Mouse (Mus musculus) liver, adult 2 months (tissue): ENCODE results near the gene Fam241b. TPM values are rescaled to one million over a fixed set of nuclear protein-coding genes. Genes with fewer than 3 reads are reported as not detected.

ENCODE experiments used
- DNase-seq: peaks from one replicate; pipeline ENCODE4 v3.0.0-alpha.2; 2011; ENCODE audit warnings: low read depth, low spot score; ENCODE audit errors: extremely low read depth
- H3K27ac ChIP-seq: fragments of 200-500 bp; replicated peaks from 2 replicates; pipeline ENCODE4 v1.5.1; 2012; ENCODE audit warnings: low read depth, mild to moderate bottlenecking, control low read depth, inconsistent platforms, low read length; ENCODE audit not compliant: insufficient read depth
- H3K27me3 ChIP-seq: fragments of 200-500 bp; 2 replicates; pipeline ENCODE4 v1.6.1; 2012; ENCODE audit warnings: mild to moderate bottlenecking, moderate library complexity, low read length, inconsistent platforms; ENCODE audit not compliant: control insufficient read depth, insufficient read depth
- H3K36me3 ChIP-seq: fragments of 200-500 bp; 2 replicates; pipeline ENCODE4 v1.6.1; 2012; ENCODE audit warnings: low read length, inconsistent platforms; ENCODE audit not compliant: control insufficient read depth, insufficient read depth
- H3K4me1 ChIP-seq: fragments of 200-500 bp; 2 replicates; pipeline ENCODE4 v1.6.1; 2011; ENCODE audit warnings: low read length; ENCODE audit not compliant: control insufficient read depth, insufficient read depth
- H3K4me3 ChIP-seq: fragments of 200-500 bp; 2 replicates; pipeline ENCODE4 v1.5.1; 2011; ENCODE audit warnings: low read depth, mild to moderate bottlenecking, control low read depth, low read length, moderate library complexity; ENCODE audit not compliant: insufficient read depth
- H3K79me2 ChIP-seq: fragments of 200-500 bp; 2 replicates; pipeline ENCODE4 v1.6.1; 2012; ENCODE audit warnings: inconsistent platforms, mild to moderate bottlenecking, low read length, moderate library complexity; ENCODE audit not compliant: control insufficient read depth, insufficient read depth
- H3K9ac ChIP-seq: fragments of 200-500 bp; 2 replicates; pipeline ENCODE4 v1.6.1; 2012; ENCODE audit warnings: low read depth, mild to moderate bottlenecking, control low read depth, inconsistent platforms, low read length
- CTCF ChIP-seq: fragments of 200-500 bp; IDR thresholded peaks from 2 replicates; pipeline ENCODE4 v1.5.1; 2011; ENCODE audit warnings: low read depth, low read length, control low read depth
- POLR2A ChIP-seq: fragments of 200-500 bp; IDR thresholded peaks from 2 replicates; pipeline ENCODE4 v1.6.1; 2011; ENCODE audit warnings: low read length, control low read depth; ENCODE audit not compliant: insufficient read depth; ENCODE audit errors: extremely low read depth
- WGBS: fragments of 180-500 bp; shearing (Covaris S2); methylation state at CpG from one replicate; pipeline ENCODE4 v1.1.7; 2018; 5-methylcytosine and 5-hydroxymethylcytosine counted together
- polyA plus RNA-seq: library from polyadenylated mRNA; depleted of rRNA; stranded (reverse); fragments of >200 nt; gene quantifications from 2 replicates; pipeline ENCODE4 v1.2.3, GENCODE M21; 2012
- total RNA-seq: library from RNA; depleted of rRNA; stranded (reverse); fragments of >200 nt; gene quantifications from 2 replicates; pipeline ENCODE4 v1.2.3, GENCODE M21; 2014

Fam241b gene
- total and polyA plus RNA-seq, 2 experiments: 3.6 to 3.9 TPM

DNA sequence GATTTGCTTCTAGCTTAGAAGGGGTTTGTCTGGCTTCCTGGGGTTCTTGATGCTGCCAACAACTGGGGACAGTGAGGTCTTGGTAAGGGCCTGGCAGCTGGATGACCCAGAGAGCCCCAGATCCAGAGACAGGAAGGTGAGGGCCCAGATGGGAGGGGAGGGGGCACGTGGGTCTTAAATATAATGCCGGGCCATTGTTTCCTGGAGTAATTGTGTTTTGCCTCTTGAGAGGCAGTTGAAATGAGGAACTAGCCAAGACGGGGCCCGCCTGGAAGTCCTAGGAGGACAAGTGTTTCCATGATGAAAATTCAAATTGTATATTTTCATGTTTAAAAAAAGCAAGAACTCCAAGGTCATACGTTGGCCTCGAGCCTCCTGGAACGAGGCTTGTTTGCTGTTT, 49.8 kb downstream of the Fam241b start:
- 70% methylated on average over 7 of the region's 7 CpGs for WGBS
- DNase-seq: no peak
- Histone ChIP-seq H3K4me1 (no peaks in the 10 kb centered on the region), H3K4me3 (no peak overlapping the region), H3K79me2 (no peaks in the 10 kb centered on the region), H3K9ac (no peak overlapping the region), H3K27ac (no peak overlapping the region), H3K27me3 (no peaks in the 10 kb centered on the region), H3K36me3 (no peaks in the 10 kb centered on the region)
- TF ChIP-seq POLR2A: no peak
- no peak for TF ChIP-seq CTCF

DNA sequence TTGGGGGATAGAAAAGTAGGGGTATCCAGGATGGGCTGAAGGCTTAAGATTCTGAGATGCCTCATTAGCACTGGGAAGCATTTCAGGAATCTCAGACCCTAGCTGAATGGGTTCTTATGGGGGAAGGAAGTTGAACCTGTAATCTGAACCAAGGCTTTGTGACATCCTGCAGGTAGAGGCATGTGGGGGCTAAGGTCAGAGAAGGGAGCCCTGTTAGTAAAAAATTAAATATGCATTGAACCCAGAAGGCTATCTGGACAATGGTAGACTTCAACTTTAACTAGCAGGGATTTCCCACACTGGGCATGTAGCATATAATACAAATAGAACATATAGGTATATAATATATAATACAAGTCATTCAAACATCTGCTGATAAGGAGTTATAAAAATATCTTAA, 54.2 kb downstream of the Fam241b start:
- H3K4me1 ChIP-seq: no peaks in the 10 kb centered on the region
- H3K36me3 ChIP-seq: no peaks in the 10 kb centered on the region
- H3K4me3 ChIP-seq: no peak overlapping the region
- H3K27ac ChIP-seq: no peak overlapping the region
- no peaks in the 10 kb centered on the region; the same call in 1 of the 2 replicates for H3K27me3 ChIP-seq
- H3K9ac ChIP-seq: no peak overlapping the region
- no peak for DNase-seq
- no peak for TF ChIP-seq POLR2A
- TF ChIP-seq CTCF: no peak
- no peaks in the 10 kb centered on the region for H3K79me2 ChIP-seq

DNA sequence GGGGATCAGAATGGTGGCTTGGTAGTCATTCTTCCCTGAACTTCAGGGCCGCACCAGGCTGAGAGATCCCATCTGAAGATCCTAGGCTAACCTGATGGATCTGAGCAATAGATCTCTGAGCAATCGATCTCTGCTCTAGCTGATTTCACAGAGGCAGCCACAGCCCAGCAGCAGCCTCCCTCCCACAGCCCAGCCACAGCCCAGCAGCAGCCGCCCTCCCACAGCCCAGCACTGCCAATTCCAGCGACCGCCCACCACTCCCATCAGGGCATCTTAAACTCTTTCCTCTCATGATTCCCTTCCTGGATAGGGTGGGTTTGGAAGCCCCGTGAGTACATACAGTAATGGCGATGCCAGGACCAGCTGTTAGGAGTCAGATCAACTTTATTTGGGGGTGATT, 54.6 kb downstream of the Fam241b start:
- H3K79me2 ChIP-seq: no peaks in the 10 kb centered on the region
- H3K4me3 ChIP-seq: no peak overlapping the region
- no peaks in the 10 kb centered on the region; the same call in 1 of the 2 replicates for H3K27me3 ChIP-seq
- no peak overlapping the region for H3K27ac ChIP-seq
- no peaks in the 10 kb centered on the region for H3K4me1 ChIP-seq
- TF ChIP-seq CTCF (no peak), POLR2A (no peak)
- DNase-seq: no peak
- H3K36me3 ChIP-seq: no peaks in the 10 kb centered on the region
- H3K9ac ChIP-seq: no peak overlapping the region
- 76% methylated on average over 7 of the region's 7 CpGs for WGBS

DNA sequence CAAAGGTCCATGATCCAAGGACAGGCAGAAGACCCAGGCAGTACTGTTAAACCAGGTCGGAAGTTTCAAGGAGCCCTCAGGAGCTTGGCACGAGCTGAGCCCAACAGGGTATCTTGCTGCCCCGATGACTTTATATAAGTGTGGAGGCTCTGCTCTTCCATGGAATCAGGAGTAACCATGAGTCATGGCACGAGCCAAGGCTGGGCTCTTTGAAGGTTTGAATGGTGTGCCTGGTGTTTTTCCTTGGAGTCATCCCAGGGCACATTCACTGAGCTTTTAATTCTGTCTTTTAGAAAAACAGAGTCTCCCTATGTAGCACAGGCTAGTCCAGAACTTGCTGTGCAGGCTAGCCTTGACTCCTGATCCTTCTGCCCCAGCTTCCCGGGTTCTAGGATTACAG, 55.3 kb downstream of the Fam241b start:
- no peak overlapping the region for H3K27ac ChIP-seq
- TF ChIP-seq CTCF (no peak), POLR2A (no peak)
- no peaks in the 10 kb centered on the region for H3K36me3 ChIP-seq
- H3K9ac ChIP-seq: no peak overlapping the region
- H3K4me1 ChIP-seq: no peaks in the 10 kb centered on the region
- H3K4me3 ChIP-seq: no peak overlapping the region
- DNase-seq: no peak
- WGBS: 75% methylated on average over 5 of the region's 5 CpGs
- no peaks in the 10 kb centered on the region for H3K79me2 ChIP-seq
- no peaks in the 10 kb centered on the region; the same call in 1 of the 2 replicates for H3K27me3 ChIP-seq

DNA sequence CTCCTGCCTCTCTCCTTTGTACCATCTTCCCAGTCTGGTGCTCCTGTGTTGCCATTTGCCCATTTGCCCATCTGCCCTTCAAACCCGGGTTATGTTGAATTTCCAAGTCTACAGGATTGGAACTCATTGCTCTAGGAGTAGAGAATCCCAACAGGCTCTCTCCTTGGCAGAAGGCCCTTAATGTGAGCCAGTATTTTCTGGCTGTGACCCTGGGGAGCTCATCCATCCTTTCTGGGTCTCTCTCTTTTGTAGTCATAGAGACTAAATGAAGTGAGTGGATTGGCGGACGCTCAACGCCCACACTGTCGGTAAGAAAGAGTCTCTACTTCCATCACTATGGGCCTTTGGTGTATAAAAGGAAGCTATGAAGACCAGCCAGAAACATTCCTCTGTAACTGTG, 56.9 kb downstream of the Fam241b start:
- Histone ChIP-seq H3K27me3 (no peaks in the 10 kb centered on the region; the same call in 1 of the 2 replicates), H3K79me2 (no peaks in the 10 kb centered on the region), H3K36me3 (no peaks in the 10 kb centered on the region), H3K9ac (no peak overlapping the region), H3K4me1 (no peaks in the 10 kb centered on the region), H3K4me3 (no peak overlapping the region), H3K27ac (no peak overlapping the region)
- TF ChIP-seq CTCF (no peak), POLR2A (no peak)
- 90% methylated on average over 5 of the region's 5 CpGs for WGBS
- DNase-seq: no peak

DNA sequence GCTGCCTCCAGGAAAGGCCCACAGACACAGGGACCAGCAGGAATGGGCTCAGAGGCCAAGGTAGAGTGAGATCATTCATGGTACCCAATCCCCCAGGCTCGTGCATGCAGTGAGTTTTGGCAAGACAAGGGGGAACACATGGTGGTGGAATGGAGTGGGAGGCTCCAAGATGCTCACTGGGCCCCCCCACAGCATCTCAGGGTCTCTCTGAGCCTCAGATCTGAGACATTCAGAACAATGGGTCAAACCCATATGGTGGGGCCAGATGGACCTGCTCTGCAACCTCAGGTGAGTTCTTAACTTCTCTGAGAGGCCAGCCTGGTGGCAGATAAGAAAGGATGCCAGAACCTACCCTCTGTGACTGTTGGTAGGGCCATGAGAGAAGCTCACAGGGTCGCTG, 57.7 kb downstream of the Fam241b start:
- no peaks in the 10 kb centered on the region for H3K4me1 ChIP-seq
- 61% methylated on average over 2 of the region's 2 CpGs for WGBS
- H3K27me3 ChIP-seq: no peaks in the 10 kb centered on the region; the same call in 1 of the 2 replicates
- TF ChIP-seq POLR2A: no peak
- no peak for TF ChIP-seq CTCF
- DNase-seq: no peak
- no peaks in the 10 kb centered on the region for H3K36me3 ChIP-seq
- H3K9ac ChIP-seq: no peak overlapping the region
- H3K4me3 ChIP-seq: no peak overlapping the region
- no peak overlapping the region for H3K27ac ChIP-seq
- H3K79me2 ChIP-seq: no peaks in the 10 kb centered on the region
